Mouse (Mus musculus): ENCODE results near the gene Mapk3. TPM values are rescaled to one million over a fixed set of nuclear protein-coding genes. Genes with fewer than 3 reads are reported as not detected.

The Mapk3 gene
- polyA plus RNA-seq, 1 experiment from 2014 or later: 78.5 TPM

- Histone ChIP-seq H3K4me2 (replicated peaks) (no peak overlapping the region), H3K9ac (no peak overlapping the region), H3K4me3 (replicated peaks) (no peak overlapping the region), H3K27ac (replicated peaks) (no peak overlapping the region), H3K4me1 (peaks cover 17% of the 10 kb centered on the region), H3K36me3 (peaks cover 65% of the 10 kb centered on the region), H3K27me3 (no peaks in the 10 kb centered on the region), H3K9me3 (replicated peaks) (no peaks in the 10 kb centered on the region)
- WGBS: 82% methylated on average over 4 of the region's 4 CpGs
- no peak for ATAC-seq (ENCODE audit: insufficient number of reproducible peaks, low FRiP score, low TSS enrichment, low read depth)
Observed at GRCm38 (mm10) chr7:126785056-126785455, 25.7 kb downstream of the Mapk3 start.

- H3K9ac ChIP-seq: no peak overlapping the region
- peaks cover 67% of the 10 kb centered on the region for H3K36me3 ChIP-seq
- WGBS: 91% methylated on average over 14 of the region's 14 CpGs
- H3K9me3 ChIP-seq (replicated peaks): no peaks in the 10 kb centered on the region
- H3K27ac ChIP-seq (replicated peaks): no peak overlapping the region
- no peak overlapping the region for H3K4me3 ChIP-seq (replicated peaks)
- H3K4me2 ChIP-seq (replicated peaks): no peak overlapping the region
- peaks cover 14% of the 10 kb centered on the region for H3K4me1 ChIP-seq
- no peak for ATAC-seq (ENCODE audit: insufficient number of reproducible peaks, low FRiP score, low TSS enrichment, low read depth)
- no peaks in the 10 kb centered on the region for H3K27me3 ChIP-seq
Observed at GRCm38 (mm10) chr7:126786142-126786541, 26.7 kb downstream of the Mapk3 start.

GRCm38 (mm10) chr7:126789141-126789540 lies 29.7 kb downstream of the Mapk3 start:
- no peak overlapping the region for H3K4me3 ChIP-seq (replicated peaks)
- 88% methylated on average over 4 of the region's 4 CpGs for WGBS

GRCm38 (mm10) chr7:126791851-126792720 lies 32.7 kb downstream of the Mapk3 start, which contains the start of gene Ppp4c:
TSS of gene Ppp4c (minus strand) at chr7:126792496.
- Histone ChIP-seq H3K27ac (replicated peaks) (peak within 1 kb of the TSS; percentile 99), H3K27me3 (no peaks in the 10 kb centered on the region), H3K4me2 (replicated peaks) (peak within 1 kb of the TSS; percentile 56), H3K4me3 (replicated peaks) (peak within 1 kb of the TSS; percentile 98), H3K9ac (peak within 1 kb of the TSS; percentile 93), H3K4me1 (peaks cover 32% of the 10 kb centered on the region), H3K36me3 (peaks cover 68% of the 10 kb centered on the region), H3K9me3 (replicated peaks) (no peaks in the 10 kb centered on the region)
- under 1% methylated on average over 79 of the region's 83 CpGs for WGBS
- ATAC-seq (ENCODE audit: insufficient number of reproducible peaks, low FRiP score, low TSS enrichment, low read depth): peak; percentile 93

More at GRCm38 (mm10) chr7:126789141-126789540, 29.7 kb downstream of the Mapk3 start:
- Histone ChIP-seq H3K9me3 (replicated peaks) (no peaks in the 10 kb centered on the region), H3K4me2 (replicated peaks) (no peak overlapping the region), H3K4me1 (peaks cover 21% of the 10 kb centered on the region), H3K27ac (replicated peaks) (no peak overlapping the region), H3K9ac (no peak overlapping the region), H3K27me3 (no peaks in the 10 kb centered on the region), H3K36me3 (peaks cover 67% of the 10 kb centered on the region)
- no peak for ATAC-seq (ENCODE audit: insufficient number of reproducible peaks, low FRiP score, low TSS enrichment, low read depth)

GRCm38 (mm10) chr7:126792721-126793443 lies 33.5 kb downstream of the Mapk3 start:
- 25% methylated on average over 11 of the region's 11 CpGs for WGBS
- Histone ChIP-seq H3K4me3 (replicated peaks) (peak overlapping the region; percentile 98), H3K4me1 (peaks cover 40% of the 10 kb centered on the region), H3K9me3 (replicated peaks) (no peaks in the 10 kb centered on the region), H3K27ac (replicated peaks) (peak overlapping the region; percentile 99), H3K9ac (0 out of 2 replicates have a peak overlapping the region, but pooled peaks have one; percentile 6), H3K4me2 (replicated peaks) (peak overlapping the region; percentile 56), H3K27me3 (no peaks in the 10 kb centered on the region), H3K36me3 (peaks cover 65% of the 10 kb centered on the region)
- ATAC-seq (ENCODE audit: insufficient number of reproducible peaks, low FRiP score, low TSS enrichment, low read depth): peak; percentile 0; the same call in 1 of the 2 replicates

GRCm38 (mm10) chr7:126793456-126794270 lies 34.3 kb downstream of the Mapk3 start:
- H3K27me3 ChIP-seq: no peaks in the 10 kb centered on the region
- no peak for ATAC-seq (ENCODE audit: insufficient number of reproducible peaks, low FRiP score, low TSS enrichment, low read depth)
- H3K36me3 ChIP-seq: peaks cover 57% of the 10 kb centered on the region
- H3K27ac ChIP-seq (replicated peaks): peak overlapping the region; percentile 99; the same call in 1 of the 2 replicates
- H3K9me3 ChIP-seq (replicated peaks): no peaks in the 10 kb centered on the region
- H3K4me3 ChIP-seq (replicated peaks): no peak overlapping the region; the same call in 1 of the 2 replicates
- no peak overlapping the region for H3K9ac ChIP-seq
- peaks cover 44% of the 10 kb centered on the region for H3K4me1 ChIP-seq
- no peak overlapping the region for H3K4me2 ChIP-seq (replicated peaks)
- WGBS: 72% methylated on average over 4 of the region's 4 CpGs

GRCm38 (mm10) chr7:126794271-126794605 lies 34.8 kb downstream of the Mapk3 start:
- H3K9ac ChIP-seq: no peak overlapping the region
- H3K9me3 ChIP-seq (replicated peaks): no peaks in the 10 kb centered on the region
- H3K27ac ChIP-seq (replicated peaks): no peak overlapping the region
- no peaks in the 10 kb centered on the region for H3K27me3 ChIP-seq
- no peak overlapping the region; the same call in 1 of the 2 replicates for H3K4me3 ChIP-seq (replicated peaks)
- WGBS: 78% methylated on average over 4 of the region's 4 CpGs
- peaks cover 44% of the 10 kb centered on the region for H3K4me1 ChIP-seq
- peaks cover 51% of the 10 kb centered on the region for H3K36me3 ChIP-seq
- H3K4me2 ChIP-seq (replicated peaks): no peak overlapping the region
- no peak for ATAC-seq (ENCODE audit: insufficient number of reproducible peaks, low FRiP score, low TSS enrichment, low read depth)

- no peak overlapping the region for H3K4me3 ChIP-seq (replicated peaks)
- H3K9me3 ChIP-seq (replicated peaks): no peaks in the 10 kb centered on the region
- no peak overlapping the region for H3K27ac ChIP-seq (replicated peaks)
- WGBS: 83% methylated on average over 16 of the region's 16 CpGs
- no peak overlapping the region for H3K9ac ChIP-seq
- H3K27me3 ChIP-seq: no peaks in the 10 kb centered on the region
- no peak overlapping the region for H3K4me2 ChIP-seq (replicated peaks)
- peaks cover 54% of the 10 kb centered on the region for H3K4me1 ChIP-seq
- ATAC-seq (ENCODE audit: insufficient number of reproducible peaks, low FRiP score, low TSS enrichment, low read depth): no peak
- peaks cover 41% of the 10 kb centered on the region for H3K36me3 ChIP-seq
Observed at GRCm38 (mm10) chr7:126795387-126796317, 36.3 kb downstream of the Mapk3 start.

GRCm38 (mm10) chr7:126796350-126796932 lies 37.0 kb downstream of the Mapk3 start:
- Histone ChIP-seq H3K4me1 (peaks cover 53% of the 10 kb centered on the region), H3K9ac (no peak overlapping the region), H3K36me3 (peaks cover 41% of the 10 kb centered on the region), H3K27me3 (no peaks in the 10 kb centered on the region), H3K4me3 (replicated peaks) (peak overlapping the region; percentile 87; the same call in 1 of the 2 replicates), H3K27ac (replicated peaks) (no peak overlapping the region), H3K4me2 (replicated peaks) (peak overlapping the region; percentile 79), H3K9me3 (replicated peaks) (no peaks in the 10 kb centered on the region)
- no peak for ATAC-seq (ENCODE audit: insufficient number of reproducible peaks, low FRiP score, low TSS enrichment, low read depth)
- 68% methylated on average over 8 of the region's 8 CpGs for WGBS

Data from embryonic facial prominence, embryonic 15.5 days (tissue).